Mouse (Mus musculus) erythroblast, embryonic 14.5 days (primary cell): ENCODE data around the gene Rab37. TPM values are rescaled to one million over a fixed set of nuclear protein-coding genes. Genes with fewer than 3 reads are reported as not detected.
A peak's percentile ranks its signal among the peaks of the same experiment; 100 is the strongest.

Experiments
- H3K27me3 ChIP-seq: 2 replicates; pipeline ENCODE4 v1.6.1; 2012; ENCODE audit warnings: inconsistent platforms; ENCODE audit not compliant: control insufficient read depth
- H3K36me3 ChIP-seq: 2 replicates; pipeline ENCODE4 v1.6.1; 2012; ENCODE audit warnings: mild to moderate bottlenecking, inconsistent platforms; ENCODE audit not compliant: control insufficient read depth
- H3K4me1 ChIP-seq: 2 replicates; pipeline ENCODE4 v1.6.1; 2012; ENCODE audit warnings: inconsistent platforms; ENCODE audit not compliant: control insufficient read depth
- H3K4me3 ChIP-seq: replicated peaks from 2 replicates; pipeline ENCODE3; 2012; ENCODE audit warnings: moderate library complexity, mild to moderate bottlenecking, inconsistent platforms
- H3K9me3 ChIP-seq: 2 replicates; pipeline ENCODE4 v1.6.1; 2012; ENCODE audit warnings: low read length, inconsistent platforms, mixed read lengths; ENCODE audit not compliant: control insufficient read depth
- GATA1 ChIP-seq: IDR thresholded peaks from 2 replicates; pipeline ENCODE4 v1.6.1; 2012; ENCODE audit warnings: low read length, inconsistent platforms, mixed read lengths
- TAL1 ChIP-seq: IDR thresholded peaks from 3 replicates; pipeline ENCODE4 v1.6.1; 2012; ENCODE audit warnings: low read length, inconsistent platforms, mixed read lengths
- polyA plus RNA-seq: library from polyadenylated mRNA; stranded (reverse); fragments of >175 nt; gene quantifications from 2 replicates; pipeline ENCODE4 v1.2.3, GENCODE M21; 2012

Gene Rab37
- polyA plus RNA-seq, 1 experiment = 0.01 TPM

GRCm38 (mm10) chr11:115150741-115151254 is 59.6 kb downstream of the Rab37 start:
- no peaks in the 10 kb centered on the region for H3K36me3 ChIP-seq
- peaks cover 42% of the 10 kb centered on the region for H3K27me3 ChIP-seq

DNA sequence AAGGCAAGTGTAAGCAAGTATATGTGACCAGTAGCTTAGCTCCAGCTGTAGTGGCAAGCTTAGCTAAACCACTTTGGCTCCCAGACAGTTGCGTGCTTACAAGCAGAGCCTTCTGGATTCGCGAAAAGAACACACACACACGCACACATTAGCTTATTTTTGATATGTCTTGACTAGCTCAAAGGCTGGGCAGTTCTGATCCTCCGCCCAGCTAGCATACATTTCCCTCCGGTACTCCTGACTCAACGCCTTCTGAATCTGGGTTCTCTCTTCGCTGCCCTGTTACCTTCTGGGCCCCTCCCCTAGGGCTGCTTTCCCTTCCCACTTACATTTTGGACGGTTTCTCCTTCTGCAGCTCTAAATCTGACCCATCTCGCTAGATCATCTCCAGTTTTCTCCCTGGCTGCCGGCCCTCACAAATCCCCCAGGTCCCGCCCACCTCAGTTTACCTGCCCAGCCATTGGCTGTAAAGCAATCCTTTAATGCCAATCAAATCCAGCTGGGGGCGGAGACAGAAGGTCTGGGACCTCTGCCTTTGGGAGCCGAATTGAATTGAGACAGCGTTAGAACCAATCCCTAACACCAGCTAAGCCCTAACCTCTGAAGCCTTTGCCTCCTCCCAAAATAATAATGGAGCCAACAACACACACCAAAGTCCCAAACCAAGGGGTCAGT is 60.7 kb downstream of the Rab37 start:
- Histone ChIP-seq H3K4me3 (no peak overlapping the region), H3K27me3 (peaks cover 50% of the 10 kb centered on the region), H3K36me3 (no peaks in the 10 kb centered on the region), H3K4me1 (peaks cover 10% of the 10 kb centered on the region), H3K9me3 (peaks cover 3% of the 10 kb centered on the region; the same call in 1 of the 2 replicates)
- TF ChIP-seq TAL1 (no peak), GATA1 (no peak)

More at GRCm38 (mm10) chr11:115150741-115151254, 59.6 kb downstream of the Rab37 start:
- no peak overlapping the region for H3K4me3 ChIP-seq
- H3K9me3 ChIP-seq = peaks cover 3% of the 10 kb centered on the region; the same call in 1 of the 2 replicates
- TF ChIP-seq GATA1 (no peak), TAL1 (no peak)
- H3K4me1 ChIP-seq = peaks cover 10% of the 10 kb centered on the region

GRCm38 (mm10) chr11:115153088-115153487 is 61.9 kb downstream of the Rab37 start:
- no peaks in the 10 kb centered on the region for H3K36me3 ChIP-seq
- TF ChIP-seq GATA1 (no peak), TAL1 (no peak)
- peaks cover 10% of the 10 kb centered on the region for H3K4me1 ChIP-seq
- H3K4me3 ChIP-seq = no peak overlapping the region
- H3K27me3 ChIP-seq = peaks cover 53% of the 10 kb centered on the region
- peaks cover 3% of the 10 kb centered on the region; the same call in 1 of the 2 replicates for H3K9me3 ChIP-seq

GRCm38 (mm10) chr11:115153699-115154292 is 62.6 kb downstream of the Rab37 start:
- Histone ChIP-seq H3K4me1 (peaks cover 10% of the 10 kb centered on the region), H3K4me3 (peak overlapping the region; percentile 44), H3K9me3 (peaks cover 3% of the 10 kb centered on the region; the same call in 1 of the 2 replicates), H3K36me3 (no peaks in the 10 kb centered on the region), H3K27me3 (peaks cover 53% of the 10 kb centered on the region)
- no peak for TF ChIP-seq GATA1
- TF ChIP-seq TAL1 = no peak

GRCm38 (mm10) chr11:115155053-115155634 is 63.9 kb downstream of the Rab37 start:
- no peak for TF ChIP-seq TAL1
- no peak for TF ChIP-seq GATA1
- H3K27me3 ChIP-seq = peaks cover 53% of the 10 kb centered on the region
- peaks cover 10% of the 10 kb centered on the region for H3K4me1 ChIP-seq
- H3K4me3 ChIP-seq = no peak overlapping the region
- H3K9me3 ChIP-seq = peaks cover 3% of the 10 kb centered on the region; the same call in 1 of the 2 replicates
- H3K36me3 ChIP-seq = no peaks in the 10 kb centered on the region

DNA sequence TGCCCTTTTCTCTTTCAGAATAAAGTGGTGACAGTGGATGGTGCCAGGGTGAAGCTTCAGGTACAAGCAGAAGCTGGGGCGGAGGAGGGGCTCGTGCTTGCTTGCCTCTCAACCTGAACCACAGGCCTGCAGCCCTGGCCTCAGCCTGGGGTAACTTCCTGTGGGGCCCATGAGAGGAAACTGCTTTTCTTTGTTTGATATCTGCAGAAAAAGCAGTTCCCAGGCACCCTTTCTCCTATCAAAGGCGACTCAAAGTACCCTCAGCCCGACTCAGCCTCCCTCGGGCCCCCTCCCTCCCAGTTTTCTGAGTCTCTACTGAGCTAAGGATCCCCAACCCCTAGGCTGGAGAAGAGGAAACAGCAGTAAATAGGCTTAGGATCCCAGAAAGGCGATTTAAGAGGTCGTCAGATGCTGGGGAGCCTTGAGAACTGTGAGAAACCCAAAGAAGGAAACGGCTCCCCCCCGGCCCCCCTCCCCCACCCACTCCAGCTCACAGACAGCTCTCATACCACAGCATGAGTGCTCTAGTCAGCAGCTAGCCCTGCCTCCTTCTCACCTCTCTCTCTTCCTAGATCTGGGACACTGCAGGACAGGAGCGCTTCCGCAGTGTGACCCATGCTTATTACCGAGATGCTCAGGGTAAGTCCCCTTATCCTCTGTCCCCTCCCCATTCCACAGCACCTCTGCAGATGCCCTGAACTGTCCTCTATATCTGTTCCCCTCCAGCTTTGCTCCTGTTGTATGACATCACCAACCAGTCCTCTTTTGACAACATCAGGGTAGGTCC is 66.9 kb downstream of the Rab37 start:
- TF ChIP-seq TAL1 (no peak), GATA1 (no peak)
- Histone ChIP-seq H3K36me3 (no peaks in the 10 kb centered on the region), H3K4me3 (no peak overlapping the region), H3K9me3 (peaks cover 3% of the 10 kb centered on the region; the same call in 1 of the 2 replicates), H3K4me1 (peaks cover 30% of the 10 kb centered on the region), H3K27me3 (peaks cover 38% of the 10 kb centered on the region)

GRCm38 (mm10) chr11:115160016-115160797 is 69.0 kb downstream of the Rab37 start:
- no peak overlapping the region for H3K4me3 ChIP-seq
- peaks cover 38% of the 10 kb centered on the region for H3K27me3 ChIP-seq
- H3K4me1 ChIP-seq = peaks cover 39% of the 10 kb centered on the region
- no peaks in the 10 kb centered on the region for H3K36me3 ChIP-seq
- H3K9me3 ChIP-seq = no peaks in the 10 kb centered on the region
- no peak for TF ChIP-seq GATA1
- no peak for TF ChIP-seq TAL1
